Mouse (Mus musculus): Measurements from ENCODE around the gene Hist2h3b.
"Not testable (repeated sequence)": the region's sequence is repeated elsewhere in the genome, so short reads cannot be mapped to it uniquely, and the experiment has no call there.

Gene Hist2h3b

DNA sequence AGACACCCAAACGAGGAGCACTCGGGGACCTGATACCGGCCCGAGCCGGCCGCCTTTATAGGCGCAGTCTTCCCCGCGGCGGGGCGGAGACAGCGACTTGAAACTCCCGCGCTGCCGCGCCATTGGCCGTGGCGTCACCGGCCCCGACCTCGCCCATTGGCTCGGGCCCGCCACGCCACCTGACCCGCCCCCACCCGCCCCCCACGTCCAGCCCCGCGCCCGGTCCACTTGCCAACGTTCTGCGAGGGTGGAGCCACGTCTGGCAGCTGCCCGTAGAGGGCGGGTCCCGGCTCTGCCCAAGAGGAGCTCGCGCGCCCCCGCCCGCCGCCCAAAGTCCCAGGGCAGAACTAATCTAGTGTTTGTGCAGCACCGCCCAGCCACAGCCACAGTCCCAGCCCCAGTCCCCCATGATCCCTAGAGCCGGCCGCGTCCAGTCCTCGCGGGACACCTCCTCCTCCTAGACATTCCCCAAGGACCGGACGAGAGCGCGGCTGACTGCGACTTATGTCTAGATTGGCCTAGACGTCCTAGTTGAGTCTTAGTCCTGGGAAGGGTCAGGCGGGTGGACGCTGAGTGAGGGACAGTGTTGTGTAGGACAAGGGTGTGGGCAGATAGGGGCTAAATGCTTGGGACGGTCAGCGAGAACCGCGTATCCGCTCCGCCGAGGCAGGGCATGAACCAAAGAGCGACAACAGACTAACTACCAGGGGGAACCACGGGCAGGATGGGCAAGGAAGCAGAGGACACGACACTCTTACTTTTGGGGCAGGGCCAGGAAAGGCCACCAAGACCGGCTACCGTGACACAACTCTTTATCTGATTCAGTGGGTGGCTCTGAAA, 29.3 kb upstream of the Hist2h3b start, which contains the start of gene Hist2h3c2:
TSS of gene Hist2h3c2 (minus strand) at position 174 of the 840 bp plus-strand sequence.
- peak; percentile 47 to 57 for DNase-seq (ENCODE audit: low spot score in 2 of 2)

DNA sequence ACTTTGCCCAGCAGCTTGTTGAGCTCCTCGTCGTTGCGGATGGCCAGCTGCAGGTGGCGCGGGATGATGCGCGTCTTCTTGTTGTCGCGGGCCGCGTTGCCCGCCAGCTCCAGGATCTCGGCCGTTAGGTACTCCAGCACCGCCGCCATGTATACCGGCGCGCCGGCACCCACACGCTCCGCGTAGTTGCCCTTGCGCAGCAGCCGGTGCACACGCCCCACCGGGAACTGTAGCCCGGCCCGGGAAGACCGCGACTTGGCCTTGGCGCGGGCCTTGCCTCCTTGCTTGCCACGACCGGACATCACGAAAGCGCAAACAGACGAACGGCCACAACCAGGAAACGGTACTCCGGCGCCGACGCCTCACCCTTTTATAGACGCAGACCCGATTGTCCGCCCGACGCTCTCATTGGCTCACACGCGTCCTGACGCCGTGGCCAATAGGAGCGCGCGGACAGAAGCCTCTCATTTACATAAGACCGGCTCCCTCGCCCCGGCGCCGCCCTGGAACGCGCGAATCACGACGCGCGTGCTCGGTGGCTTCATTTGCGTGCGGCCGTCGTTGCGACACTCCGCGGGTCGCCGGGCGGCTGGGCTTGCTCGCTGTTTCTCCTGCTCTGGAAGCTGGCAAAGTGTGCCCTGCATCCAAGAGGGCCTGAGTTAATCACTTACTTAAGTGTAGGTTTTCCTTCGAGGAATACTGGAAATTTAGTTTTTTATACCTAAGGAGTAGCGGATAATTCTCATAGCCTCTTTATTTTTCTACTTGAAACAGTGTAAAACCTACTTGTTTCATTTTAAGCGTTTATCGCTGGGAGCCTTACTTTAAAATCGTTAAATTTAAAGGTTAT, 28.3 kb upstream of the Hist2h3b start, which contains the start of gene Hist2h2aa2:
TSS of gene Hist2h2aa2 (minus strand) at position 328 of the 850 bp plus-strand sequence.
- peak; percentile 96 to 98 for DNase-seq (ENCODE audit: low spot score in 2 of 2)

DNA sequence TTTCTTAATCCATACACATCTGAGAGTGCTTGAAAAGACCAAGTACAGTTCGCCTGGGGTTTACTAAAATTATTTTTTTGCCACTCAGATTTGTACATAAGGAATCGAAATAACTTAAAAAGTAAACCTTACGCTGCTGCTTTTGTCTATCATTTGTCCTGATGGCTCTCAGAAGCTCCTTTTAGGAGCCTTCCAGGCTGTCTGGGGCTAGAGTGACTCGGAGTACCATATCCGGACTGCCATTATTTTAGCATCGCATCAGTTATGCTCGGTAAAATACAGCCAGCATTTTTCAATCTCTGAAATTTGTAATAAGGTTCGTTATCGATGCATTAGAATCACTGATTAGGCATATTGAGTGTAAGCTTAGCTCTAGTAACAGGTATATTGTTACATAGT, 27.7 kb upstream of the Hist2h3b start:
- DNase-seq (ENCODE audit: low spot score in 2 of 2) = no peak

DNA sequence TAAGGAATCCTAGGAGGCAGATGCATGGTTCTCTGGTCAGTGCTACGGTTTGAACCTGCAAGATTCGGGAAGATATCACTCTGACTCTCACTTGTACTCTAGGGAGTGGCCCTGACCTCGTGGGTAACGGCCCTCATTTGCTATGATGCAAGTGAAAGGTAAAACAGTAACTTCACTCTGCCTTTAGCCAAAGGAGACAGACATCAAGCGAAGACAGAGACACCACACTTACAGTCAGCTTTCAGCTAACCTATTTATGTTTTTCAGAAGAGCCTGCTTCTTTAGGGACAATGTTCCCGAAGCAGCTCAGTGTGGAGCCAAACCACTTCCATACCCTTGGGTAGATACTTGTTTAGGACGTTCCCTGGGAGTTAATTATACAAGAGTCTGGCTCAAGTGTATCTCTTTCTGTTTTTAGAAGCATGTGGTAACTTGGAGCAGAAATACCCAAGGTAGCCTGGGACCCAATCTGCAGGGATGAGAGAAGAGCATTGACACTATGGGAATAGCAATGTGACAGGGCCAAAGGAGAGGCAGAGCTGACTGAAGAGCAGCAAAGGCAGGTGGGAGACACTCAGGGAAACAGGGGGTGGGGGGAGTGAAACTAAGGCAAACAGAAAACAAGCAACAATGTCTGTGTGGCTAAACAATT, 24.4 kb upstream of the Hist2h3b start:
- DNase-seq (ENCODE audit: low spot score in 2 of 2) = no peak

DNA sequence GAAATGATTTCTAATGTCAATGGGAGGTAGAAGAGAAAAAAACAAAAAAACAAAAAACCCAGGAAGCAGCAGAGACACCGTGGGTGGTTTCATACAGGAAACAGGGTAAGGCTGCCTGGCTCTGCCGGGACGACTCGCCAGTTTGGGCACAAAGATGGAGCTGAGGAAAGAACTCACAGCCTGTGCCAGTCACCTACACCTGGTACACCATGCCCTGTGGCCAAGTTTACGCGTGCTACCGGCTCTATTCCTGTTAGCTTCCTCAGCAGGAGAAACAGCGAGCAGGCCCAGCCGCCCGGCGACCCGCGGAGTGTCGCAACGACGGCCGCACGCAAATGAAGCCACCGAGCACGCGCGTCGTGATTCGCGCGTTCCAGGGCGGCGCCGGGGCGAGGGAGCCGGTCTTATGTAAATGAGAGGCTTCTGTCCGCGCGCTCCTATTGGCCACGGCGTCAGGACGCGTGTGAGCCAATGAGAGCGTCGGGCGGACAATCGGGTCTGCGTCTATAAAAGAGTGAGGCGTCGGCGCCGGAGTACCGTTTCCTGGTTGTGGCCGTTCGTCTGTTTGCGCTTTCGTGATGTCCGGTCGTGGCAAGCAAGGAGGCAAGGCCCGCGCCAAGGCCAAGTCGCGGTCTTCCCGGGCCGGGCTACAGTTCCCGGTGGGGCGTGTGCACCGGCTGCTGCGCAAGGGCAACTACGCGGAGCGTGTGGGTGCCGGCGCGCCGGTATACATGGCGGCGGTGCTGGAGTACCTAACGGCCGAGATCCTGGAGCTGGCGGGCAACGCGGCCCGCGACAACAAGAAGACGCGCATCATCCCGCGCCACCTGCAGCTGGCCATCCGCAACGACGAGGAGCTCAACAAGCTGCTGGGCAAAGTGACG, 23.2 kb upstream of the Hist2h3b start, which contains the start of gene Hist2h2aa1:
TSS of gene Hist2h2aa1 (plus strand) at position 495 of the 884 bp plus-strand sequence.
- peak; percentile 78 to 79 for DNase-seq (ENCODE audit: low spot score in 2 of 2)

DNA sequence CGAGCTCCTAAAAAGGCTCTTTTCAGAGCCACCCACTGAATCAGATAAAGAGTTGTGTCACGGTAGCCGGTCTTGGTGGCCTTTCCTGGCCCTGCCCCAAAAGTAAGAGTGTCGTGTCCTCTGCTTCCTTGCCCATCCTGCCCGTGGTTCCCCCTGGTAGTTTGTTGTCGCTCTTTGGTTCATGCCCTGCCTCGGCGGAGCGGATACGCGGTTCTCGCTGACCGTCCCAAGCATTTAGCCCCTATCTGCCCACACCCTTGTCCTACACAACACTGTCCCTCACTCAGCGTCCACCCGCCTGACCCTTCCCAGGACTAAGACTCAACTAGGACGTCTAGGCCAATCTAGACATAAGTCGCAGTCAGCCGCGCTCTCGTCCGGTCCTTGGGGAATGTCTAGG, 22.4 kb upstream of the Hist2h3b start:
- DNase-seq (ENCODE audit: low spot score in 2 of 2) = not testable (repeated sequence)

DNA sequence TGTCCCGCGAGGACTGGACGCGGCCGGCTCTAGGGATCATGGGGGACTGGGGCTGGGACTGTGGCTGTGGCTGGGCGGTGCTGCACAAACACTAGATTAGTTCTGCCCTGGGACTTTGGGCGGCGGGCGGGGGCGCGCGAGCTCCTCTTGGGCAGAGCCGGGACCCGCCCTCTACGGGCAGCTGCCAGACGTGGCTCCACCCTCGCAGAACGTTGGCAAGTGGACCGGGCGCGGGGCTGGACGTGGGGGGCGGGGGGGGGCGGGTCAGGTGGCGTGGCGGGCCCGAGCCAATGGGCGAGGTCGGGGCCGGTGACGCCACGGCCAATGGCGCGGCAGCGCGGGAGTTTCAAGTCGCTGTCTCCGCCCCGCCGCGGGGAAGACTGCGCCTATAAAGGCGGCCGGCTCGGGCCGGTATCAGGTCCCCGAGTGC, 22.0 kb upstream of the Hist2h3b start, which contains the start of gene Hist2h3c1:
TSS of gene Hist2h3c1 (plus strand) at position 259 of the 430 bp plus-strand sequence.
- DNase-seq (ENCODE audit: low spot score in 2 of 2) = not testable (repeated sequence)

DNA sequence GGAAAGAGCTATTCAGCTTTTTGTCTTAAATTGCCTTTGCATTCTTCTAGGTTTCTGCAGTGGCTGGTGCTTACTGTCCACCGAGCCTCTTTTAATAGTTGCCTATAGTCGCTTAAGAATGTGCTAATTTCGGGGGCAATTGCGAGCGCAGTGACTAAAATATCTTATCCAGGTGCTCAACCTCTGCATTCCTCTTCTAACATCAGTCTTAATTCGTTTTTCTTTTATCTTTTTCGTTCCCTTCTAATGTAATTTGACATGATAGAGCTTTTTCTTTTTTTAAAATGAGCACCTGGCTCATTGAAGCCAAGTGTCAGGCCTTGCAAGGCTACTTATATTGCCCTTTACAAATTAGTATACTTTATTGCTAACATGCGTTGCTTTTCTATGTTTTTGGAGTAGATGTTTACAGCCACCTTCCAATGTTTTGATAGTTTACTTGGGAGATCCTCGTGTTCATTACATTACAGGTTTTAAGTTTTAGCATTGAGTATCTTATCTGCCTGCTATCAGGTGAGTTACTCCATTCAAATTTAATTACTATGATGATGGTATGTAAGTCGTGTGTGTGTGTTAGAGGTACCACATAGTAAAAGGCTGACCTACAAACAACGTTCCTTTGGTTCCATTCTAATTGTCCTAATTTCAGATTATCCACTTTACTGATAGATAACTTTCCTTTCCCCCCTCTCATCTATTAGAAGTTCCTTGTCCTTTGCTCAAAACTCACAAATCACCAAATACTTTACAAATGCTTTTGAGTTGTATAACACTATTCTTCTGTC, 20.9 kb upstream of the Hist2h3b start:
- DNase-seq (ENCODE audit: low spot score in 2 of 2) = no peak

DNA sequence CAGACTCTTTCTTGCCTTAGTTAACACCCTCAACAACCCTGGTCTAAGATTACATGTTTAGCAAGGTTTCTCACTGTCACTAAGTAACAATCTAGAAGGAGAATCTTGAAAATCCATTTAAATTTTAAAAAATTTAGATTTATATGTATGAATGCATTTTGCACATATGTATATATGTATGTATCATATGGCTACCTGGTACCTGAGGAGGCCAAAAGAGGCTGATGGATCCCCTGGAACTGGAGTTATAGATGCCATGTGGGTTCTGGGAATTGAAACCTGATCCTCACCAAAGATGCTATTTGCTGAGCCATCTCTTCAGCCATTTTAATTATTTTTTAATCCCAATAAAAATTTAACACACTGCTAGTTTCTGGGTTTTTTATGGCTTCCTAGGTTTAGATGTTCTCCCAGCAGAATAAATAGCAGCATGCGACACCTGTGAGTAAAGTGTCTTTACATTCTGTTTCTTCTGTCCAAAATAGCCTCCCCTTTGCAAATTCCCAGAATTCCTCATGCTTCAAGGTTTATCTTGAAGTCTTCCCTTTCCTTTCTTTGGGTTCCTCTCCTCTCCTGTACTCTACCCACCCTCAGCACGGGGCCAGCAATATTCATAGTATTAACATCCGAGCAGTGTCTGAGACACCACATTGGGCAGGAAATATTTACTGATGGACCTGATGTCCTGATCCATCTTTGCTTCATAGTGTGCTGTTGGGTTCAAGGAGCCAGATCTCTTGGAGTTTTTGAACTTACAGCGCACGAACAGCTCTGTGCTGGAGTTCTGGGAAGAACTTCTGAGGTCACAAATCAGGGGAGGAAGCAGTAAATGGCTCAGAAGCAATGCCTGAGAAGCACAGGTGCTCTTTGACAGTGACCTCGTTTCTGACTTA, 20.1 kb upstream of the Hist2h3b start:
- no peak for DNase-seq (ENCODE audit: low spot score in 2 of 2)

DNA sequence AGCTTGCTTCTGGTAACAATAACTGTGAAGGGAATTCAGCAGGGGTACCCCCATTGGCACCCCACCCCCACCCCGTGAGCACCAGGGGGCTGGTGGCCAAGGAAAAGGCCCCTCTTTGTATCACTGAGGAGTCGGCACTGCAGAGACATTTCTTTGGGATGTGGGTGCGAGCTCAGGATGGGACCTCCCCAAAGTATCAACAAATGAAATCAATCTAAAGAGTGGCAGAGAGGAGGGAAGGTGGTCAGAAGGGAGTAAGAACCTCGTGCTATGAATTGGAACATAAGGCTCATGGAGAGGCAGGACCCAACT, 19.5 kb upstream of the Hist2h3b start:
- no peak for DNase-seq (ENCODE audit: low spot score in 2 of 2)

DNA sequence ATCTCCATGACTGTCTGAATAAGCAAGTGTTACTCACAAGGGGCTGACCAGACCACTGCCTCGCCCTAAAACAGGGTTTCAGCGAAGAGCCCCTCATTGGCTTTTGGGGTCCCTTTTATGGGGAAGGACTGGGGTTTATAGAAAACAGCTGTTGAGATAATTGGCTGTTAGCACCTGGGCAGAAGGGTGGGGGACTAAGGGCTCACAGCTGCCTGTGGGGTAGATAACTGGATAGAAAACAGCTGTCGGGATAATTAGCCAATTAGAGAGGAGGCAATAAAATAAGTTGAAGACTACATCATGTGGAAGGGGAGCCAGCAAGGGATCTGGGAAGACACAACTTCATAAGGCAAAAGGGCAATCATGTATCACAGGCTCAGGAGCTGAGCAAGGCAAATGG, 17.6 kb upstream of the Hist2h3b start:
- DNase-seq (ENCODE audit: low spot score in 2 of 2) = no peak

DNA sequence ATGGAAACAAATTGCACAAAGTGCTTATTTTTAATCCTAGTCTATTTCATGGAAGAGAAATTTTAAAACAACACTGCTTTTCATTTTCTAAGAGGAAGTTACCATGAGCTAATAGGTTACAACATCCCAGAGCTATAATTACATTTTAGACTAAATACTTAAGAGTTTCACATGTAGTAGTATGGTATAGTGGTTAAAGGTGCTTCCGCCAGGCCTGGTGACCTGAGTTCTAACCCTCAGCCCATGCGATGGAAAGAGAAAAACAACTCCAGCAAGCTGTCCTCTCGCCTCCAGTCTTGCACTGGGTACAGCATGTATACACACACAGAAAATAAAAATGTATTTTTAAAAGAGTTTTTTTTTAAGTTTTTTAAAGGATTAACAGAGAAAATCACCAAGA, 16.7 kb upstream of the Hist2h3b start:
- no peak for DNase-seq (ENCODE audit: low spot score in 2 of 2)

DNA sequence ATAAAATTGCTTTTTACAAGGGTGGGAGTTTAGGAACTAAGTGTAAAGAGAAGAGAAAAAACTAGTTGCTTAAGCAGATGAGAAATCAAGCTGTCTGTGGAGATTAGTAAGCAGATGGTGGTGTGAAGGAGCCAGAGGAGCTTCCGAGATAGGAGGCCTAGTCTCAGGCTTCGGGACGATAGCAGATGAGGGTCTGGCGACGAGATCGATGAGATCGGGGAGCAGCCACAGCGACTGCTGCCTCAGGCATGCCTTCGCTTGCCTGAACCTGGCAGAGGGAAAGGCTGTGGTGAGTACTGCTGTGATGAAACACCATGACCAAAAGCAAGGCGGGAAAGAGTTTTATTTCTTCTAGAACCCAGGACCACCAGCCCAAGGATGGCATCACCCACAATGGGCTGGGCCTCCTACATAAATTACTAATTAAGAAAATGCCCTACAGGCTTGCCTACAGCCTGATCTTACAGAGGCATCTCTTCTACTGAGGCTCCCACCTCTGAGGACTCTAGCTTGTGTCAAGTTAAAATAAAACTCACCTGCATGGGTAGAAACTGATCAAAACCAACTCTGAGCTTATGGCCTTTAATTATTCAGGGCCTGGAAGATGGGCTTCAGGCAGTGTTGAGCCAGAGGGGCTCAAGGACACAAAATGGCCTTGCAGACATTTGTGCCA, 13.6 kb upstream of the Hist2h3b start:
- no peak for DNase-seq (ENCODE audit: low spot score in 2 of 2)

DNA sequence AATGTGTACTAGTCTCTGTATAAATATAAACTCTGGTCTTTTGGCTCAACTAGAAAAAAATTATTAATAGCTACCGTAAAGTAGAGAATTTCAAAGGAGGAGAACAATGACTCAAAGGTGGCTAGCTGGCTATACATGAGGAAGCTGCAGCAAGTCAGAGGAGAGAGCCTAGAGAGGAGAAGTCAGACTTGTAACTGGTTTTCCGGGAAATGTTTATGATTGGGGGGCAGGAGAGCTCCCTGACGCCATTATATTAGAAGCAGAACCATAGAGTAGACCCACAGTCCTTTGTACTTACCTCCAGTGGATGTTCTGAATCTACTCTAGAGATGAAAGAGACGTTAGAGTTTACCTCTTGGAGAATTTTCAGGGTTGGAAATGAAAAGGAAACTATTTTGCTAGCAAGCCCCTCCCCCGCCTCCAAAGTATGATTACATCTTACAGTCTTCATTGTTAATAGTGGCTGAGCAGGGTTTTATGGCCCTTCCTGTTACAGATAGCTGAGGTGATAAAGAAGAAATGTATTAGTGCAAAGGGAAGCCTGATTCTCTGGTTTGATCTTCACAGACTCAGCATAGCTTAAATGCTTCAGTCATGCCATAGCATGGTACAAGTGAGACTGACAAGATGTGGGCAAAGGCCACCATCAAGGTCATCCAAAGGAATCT, 12.4 kb upstream of the Hist2h3b start:
- DNase-seq (ENCODE audit: low spot score in 2 of 2) = no peak

DNA sequence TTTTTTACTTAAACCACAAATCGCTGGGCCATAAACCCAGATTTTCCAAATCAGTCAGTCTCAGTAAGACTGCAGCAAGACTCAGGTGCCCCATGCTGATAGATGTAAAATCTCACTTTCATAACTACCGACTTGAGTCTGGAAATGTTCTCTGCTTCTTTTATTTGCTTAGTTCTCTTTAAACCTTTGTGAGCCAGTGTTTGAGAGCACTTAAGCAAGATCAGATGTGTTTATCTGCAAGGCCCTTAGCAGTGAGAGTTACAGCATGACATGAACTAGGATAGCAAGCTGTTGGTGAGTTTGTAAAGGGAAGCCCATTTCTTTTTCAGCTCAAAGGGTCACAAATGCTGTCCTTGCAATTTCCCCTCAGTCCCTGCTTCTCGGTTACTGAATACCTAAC, 11.3 kb upstream of the Hist2h3b start:
- no peak for DNase-seq (ENCODE audit: low spot score in 2 of 2)

DNA sequence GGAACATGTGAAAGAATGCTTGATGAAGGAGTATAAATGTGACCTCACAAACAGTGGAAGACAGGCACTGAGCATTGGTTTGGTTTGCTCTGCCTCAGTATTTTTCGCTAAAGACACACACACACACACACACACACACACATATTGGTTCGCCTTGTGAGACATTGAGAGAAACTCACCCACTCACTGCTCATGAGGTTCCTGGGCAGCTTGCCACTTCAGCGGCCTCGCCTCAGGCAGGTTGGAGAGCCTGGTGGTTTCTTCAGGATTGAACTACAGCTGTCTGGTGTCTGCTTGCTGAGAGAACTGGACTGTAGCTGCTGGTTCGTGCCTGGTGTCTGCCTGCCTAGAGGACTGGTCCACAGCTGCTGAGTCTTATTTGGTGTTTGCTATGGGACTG, 8.2 kb upstream of the Hist2h3b start:
- DNase-seq (ENCODE audit: low spot score in 2 of 2) = no peak

DNA sequence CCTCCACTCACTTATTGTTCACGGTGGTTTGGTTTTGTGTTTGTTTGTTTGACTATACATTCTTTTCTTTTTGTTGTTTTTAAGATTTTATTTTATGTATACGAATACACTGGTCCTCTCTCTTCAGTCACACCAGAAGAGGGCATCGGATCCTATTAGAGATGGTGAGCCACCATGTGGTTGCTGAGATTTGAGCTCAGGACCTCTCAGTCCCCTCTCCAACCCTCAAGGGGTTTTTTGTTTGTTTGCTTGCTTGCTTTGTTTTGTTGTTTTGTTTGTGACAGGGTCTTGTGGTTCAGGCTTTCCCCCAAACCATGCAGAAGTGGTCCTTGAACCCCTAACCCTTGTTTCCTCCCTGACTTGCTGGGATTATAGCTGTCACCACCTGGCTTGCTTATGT, 6.8 kb upstream of the Hist2h3b start:
- DNase-seq (ENCODE audit: low spot score in 2 of 2) = no peak
